Mouse (Mus musculus): Measurements from ENCODE around the gene Nt5c. TPM values are rescaled to one million over a fixed set of nuclear protein-coding genes. Genes with fewer than 3 reads are reported as not detected.
"Not testable (repeated sequence)": the region's sequence is repeated elsewhere in the genome, so short reads cannot be mapped to it uniquely, and the experiment has no call there.

Gene Nt5c
- polyA plus RNA-seq (2017; shearing (Covaris generic)), result 100 to 1,000 TPM; 287 to 293 TPM

DNA sequence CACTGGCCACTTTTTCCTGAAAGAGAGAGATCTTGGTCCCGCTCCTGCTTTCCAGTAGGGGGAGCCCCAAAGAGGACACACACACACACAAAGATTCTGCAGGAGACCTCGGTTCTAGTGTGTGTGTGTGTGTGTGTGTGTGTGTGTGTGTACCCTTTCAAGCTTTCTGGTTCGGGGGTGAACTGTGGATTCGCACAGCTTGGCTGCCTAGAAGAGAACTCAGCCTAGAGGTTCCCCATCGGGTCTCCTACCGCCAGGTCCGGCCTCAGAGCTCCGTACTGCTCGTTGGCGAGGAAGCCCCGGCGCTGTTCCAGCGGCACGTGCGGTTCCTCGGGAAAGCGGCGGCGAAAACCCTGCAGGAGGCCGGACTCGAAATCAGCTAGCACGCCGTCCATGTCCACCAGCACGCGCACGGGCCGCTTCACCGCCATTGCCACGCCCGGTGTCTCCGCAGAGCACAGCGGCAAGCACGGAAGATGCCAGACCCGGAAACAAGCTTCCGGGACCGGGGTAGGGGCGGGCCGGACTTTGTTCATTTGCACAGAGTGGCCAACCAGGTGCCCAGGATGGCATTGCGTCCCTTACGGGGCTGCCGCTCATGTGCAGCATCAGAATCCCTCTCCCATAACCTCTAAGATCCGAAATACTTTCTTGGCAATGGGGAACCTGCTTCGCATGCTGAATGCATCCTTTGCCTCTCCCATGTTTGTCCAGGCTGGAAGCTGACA is at the start of gene Nt5c:
Gene Nt5c, minus strand, starts transcription at position 507 of the 728 bp plus-strand sequence.
- ATAC-seq, result peak; percentile 99

DNA sequence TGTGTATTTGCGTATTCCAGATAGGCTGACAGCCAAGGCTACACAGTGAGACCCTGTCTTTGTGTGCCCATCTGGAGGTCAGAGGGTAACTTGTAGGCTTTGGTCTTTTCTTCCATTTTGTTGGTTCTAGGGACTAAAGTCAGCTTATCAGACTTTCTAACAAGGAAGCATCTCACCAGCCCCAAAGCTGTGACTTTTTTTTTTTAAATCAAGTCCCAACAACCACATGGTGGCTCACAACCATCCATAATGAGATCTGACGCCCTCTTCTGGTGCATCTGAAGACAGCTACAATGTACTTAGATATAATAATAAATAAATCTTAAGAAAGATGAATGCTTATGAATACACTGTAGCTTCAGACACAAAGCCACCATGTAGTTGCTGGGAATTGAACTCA is 46.4 kb upstream of the Nt5c start:
- no peak for ATAC-seq

DNA sequence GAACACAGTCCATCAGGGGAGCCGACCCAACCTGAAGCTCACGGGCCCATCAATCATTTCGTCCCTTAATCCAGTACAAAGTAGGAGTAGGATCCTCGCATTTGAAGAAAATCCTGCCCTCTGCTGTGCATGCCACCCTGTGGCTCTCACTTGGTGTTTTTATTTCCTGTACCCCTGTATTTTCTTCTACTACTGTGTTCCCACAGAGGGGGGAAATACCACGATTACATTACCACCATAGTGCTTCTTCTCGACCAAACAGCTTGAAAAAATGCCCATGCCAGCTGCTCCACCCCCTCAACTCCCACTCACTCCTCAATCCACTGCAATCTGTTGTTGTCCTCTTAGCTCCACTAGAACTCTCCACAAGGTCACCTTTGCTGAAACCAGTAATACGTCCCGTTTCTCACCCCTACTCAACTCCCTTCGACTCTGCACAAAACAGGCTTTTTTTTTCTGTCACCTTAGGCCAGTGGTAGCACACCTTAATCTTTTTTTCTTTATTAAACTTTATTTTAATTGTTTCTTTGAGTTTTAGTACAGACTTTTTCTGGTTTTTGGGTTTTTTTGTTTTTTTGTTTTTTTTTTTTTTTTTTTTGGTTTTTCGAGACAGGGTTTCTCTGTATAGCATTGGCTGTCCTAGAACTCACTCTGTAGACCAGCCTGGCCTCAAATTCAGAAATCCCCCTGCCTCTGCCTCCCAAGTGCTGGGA is 45.4 kb upstream of the Nt5c start:
- no peak for ATAC-seq

DNA sequence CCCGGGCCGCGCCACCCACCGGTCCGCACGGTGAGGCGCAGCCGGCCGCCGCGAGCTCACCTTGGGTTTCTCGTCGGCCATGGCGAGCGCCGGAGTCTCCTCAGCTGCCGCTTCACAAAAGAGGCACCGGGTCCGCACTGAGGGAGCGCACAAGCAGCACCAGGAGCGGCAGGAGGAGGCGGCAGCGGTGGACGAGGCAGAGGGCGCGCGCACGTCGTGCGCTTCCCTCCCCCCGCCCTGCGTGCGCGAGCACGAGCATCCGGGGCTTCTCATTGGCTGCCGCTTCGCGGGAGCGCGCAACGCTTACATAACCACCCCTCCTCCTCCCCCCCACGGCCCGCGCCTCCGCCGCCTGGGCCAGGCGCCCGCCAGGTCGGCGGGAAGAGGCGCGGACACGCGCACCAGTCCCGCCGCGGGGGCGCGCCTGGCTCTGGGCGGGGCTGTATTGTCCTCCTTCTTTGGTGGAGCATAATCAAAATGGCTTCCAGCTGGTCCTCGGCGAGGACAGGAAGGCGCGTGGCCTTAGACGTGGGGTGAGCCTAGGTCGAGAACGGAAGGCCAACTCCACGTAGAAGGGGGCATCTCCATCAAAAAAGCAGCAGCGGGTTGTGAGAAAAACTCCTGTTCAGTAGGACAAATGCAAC is 44.5 kb upstream of the Nt5c start, which contains the start of gene Sumo2:
Gene Sumo2, minus strand, starts transcription at position 239 of the 644 bp plus-strand sequence.
- ATAC-seq, result peak; percentile 67

DNA sequence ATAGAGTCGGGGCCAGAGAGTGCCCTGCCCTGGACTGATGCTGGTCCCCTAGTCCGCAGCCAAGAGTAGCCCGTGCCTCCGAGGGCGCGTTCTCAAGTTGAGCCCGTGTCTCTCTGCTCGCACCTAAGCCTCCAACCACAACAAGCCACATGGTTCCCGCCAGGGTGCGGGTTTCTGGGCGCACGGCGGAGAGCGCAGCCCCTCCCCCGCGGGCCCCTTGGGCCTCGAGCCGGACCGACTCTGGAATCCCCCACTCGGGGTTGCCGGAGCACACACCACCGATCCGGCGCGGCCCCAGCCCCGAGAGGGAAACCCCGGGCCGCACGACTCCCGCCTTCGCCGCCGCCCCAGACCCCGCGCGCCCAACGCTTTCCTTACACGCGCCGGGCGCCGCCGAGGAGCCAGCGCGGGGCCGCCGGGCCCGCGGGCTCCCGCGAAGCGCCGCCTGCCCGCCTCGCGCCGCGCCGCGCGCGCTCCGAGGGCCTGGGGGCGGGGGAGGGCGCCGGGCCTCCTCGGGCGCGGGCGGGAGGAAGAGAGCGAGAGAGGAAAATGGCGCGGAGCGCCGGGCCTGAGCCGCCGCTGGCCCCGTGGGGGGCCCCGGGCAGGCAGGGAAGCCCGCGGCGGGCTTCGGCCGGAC is 43.9 kb upstream of the Nt5c start:
- ATAC-seq, result peak; percentile 45

DNA sequence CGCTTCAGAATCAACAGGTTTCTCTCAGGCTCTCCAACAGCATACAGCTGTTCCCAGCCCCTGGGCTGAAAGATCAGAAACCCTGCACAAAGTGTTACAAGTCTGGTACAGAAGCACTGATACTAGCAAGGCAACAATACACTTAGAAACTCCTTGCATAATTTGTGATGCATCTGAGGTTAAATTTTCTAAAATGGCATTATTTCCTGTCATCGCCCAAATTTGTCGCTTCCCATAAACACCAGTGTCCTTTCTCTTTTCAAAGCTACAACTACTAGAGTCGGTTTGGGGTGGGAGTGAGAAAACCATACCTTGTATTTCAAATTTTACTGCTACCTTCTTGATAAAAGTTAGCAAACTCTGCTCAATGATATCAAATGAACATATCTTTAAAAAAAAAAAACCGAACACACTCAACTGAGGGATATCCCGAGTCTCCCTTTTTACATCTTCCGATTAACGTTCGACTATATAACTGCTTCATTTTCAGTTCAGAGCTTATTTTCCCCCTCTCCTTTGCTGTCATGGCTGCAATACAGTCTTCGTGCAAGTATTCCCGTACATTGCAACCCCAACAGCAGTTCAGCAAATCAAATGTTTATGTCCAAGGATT is 43.2 kb upstream of the Nt5c start:
- ATAC-seq, result peak; percentile 1

DNA sequence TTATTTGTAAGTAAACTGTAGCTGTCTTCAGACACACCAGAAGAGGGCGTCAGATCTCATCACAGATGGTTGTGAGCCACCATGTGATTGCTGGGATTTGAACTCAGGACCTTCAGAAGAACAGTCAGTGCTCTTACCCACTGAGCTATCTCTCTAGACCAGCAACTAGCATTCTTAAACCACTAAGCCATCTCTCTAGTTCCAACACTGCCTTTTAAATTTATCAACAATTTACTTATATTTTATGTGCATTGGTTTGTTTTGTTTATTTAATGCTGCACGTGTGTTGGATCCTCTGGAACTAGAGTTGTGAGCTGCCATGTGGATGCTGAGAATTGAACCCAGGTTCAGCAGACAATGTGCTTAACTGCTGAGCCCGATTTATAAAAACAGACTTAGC is 34.8 kb upstream of the Nt5c start:
- ATAC-seq, result not testable (repeated sequence)

DNA sequence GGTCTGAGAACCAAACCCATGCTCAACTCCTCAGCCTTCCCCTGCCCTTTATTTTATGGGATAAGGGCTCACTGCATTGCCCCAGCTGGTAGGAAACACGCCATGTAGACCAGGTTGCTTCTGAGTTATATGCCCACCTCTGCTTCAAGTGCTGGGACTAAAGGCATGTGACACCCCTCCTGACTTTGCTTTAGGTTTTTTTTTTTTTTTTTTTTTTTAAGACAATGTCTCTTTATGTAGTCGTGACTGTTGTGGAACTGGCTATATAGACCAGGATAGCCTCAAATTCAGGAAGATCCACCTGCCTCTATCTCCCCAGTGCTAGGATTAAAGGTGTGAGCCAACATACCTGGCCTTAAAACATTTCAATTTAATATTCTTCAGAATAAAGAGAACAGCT is 31.0 kb upstream of the Nt5c start:
- ATAC-seq, result no peak

DNA sequence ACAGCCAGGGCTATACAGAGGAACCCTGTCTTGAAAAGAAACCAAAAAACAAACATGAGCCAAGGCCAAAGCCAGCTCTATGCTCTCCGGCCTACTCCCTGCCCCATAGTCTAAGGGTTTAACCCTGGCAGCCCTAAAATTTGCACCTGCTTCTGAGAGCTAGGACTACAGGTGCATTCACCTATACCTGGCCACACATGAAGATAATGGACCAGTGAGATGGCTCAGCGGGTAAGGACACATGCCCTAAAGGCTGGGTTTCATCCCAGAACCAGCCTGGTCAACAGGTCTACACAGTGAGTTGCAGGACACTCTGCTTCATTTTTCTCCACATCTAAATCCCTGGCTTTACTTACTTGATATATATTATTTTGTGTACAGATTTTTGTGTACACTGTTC is 30.6 kb upstream of the Nt5c start:
- ATAC-seq, result no peak

DNA sequence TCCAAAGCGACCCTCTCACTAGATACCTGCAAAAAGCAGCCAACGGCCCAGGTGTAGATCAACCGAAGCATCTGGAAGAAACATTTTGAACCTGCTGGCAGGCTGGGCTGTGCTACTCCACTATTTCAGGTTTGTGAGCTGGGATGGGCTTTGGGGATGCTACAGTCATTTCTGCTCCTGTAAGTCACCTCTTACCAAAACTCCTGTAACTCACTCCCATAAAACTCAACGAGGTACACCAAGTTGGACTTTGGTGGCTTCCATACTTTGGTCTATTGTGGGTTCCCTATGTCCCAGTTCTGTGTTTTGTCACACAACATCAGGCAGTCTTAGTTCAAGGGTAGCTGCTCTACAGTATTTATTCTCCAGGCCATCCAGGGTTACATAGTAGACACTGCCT is 29.4 kb upstream of the Nt5c start:
- ATAC-seq, result no peak

DNA sequence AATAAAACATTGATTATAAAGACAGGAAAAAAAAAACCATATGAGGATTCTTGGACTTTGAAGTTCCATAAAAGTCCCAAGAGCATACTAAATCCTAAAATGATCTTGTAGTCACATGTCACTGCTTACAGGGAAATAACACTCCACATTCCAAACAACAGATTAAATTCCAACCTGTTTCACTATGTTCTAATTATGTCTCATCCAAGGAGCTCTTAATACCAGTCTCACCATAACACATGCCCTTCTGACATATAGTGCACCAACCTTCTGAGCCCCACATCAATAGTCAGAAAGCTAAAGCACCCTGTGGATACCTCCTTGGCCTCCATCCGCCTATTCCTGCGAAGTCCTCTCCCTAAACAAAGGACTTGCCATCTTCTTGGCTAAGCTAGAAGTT is 28.6 kb upstream of the Nt5c start:
- ATAC-seq, result no peak

DNA sequence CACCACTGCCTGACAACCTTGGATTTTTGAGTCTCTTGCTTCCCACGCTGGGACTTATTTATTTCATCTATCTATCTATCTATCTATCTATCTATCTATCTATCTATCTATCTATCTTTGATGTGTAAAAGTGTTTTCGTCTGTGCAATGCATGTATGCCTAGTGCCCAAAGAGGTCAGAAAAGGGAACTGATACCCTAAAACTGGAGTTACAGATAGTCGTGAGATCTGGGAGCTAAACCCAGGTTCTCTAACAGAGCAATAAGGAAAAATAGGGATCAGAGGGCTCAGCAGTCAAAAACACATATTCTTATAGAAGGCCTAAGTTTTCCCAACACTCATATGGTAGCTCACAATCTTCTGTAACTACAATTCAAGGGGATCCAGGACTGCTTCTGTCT is 27.9 kb upstream of the Nt5c start:
- ATAC-seq, result no peak

DNA sequence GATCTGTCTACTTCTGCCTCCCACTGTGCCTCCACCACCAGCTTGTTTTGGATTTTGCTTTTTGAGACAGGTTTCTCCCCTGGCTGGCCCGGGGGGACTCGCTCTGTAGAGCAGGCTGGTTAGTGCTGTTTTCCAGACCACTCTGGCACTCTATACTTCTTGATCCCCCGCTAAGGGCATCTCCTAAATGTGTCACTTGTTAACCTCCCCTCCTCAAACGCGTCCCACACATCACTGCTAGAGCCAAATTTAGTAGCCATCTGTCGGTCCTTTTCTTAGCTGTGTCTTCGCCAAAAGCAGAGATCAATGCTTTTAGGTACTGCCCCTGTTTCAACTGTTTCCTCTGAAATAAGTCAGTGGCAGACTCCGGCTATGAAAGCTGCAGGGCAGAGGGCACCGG is 27.0 kb upstream of the Nt5c start:
- no peak for ATAC-seq

DNA sequence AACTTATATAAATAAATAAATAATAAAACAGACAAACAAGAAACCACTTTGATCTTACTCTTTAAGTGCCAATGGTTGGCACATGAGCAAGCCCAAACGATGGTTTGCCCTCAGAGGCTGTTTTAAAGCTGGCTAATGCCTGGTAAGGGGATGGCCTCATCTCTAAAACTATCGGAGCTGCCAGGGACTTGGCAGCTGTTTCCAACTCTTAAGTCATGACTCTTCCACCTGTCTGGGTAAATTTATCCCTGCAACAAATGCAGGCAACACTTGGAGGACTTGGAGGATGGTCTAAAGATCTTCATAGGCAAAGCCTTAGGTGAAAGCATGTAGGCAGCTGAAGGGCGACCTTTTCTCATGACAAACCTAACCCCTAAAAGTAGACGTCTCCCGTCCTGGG is 25.3 kb upstream of the Nt5c start:
- no peak for ATAC-seq

DNA sequence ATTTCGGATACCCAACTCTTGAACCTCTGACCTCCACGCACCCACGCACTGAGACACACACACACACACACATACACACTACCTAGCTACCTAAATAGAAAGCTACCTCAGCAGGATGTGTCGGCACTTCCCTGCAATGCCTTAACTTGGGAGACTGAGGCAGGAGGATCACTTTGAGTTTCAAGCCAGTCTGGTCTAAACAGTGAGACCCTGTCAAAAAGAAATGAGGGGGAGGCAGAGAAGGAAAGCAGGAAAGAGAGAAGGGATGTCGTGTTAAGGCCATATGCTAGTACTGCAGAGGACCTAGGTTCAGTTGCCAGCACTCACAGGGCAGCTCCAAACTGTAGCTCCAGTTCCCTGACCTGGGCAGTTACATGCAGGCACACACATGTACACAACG is 23.4 kb upstream of the Nt5c start:
- ATAC-seq, result no peak

DNA sequence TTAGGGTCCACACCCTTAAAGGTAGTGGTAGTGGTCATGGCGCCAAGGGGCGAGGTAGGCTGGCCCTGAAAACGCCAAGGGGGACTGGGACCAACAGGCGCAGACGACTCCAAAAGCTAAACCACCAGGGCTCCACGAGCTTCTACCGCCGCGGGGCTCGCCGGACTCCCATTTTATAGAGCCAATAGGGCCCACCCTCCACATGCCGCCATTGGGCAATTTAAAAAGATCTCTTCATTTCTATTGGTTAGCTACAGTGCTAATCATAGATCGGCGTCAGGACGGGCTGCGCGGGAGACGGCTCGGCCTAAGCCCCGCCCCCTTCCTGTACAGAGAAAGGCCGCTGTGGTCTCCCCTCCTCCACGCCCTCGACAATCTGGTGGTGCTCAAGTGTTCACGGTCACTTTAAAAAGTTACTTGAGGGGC is 22.6 kb upstream of the Nt5c start, which contains the start of gene Jpt1:
Gene Jpt1, minus strand, starts transcription at position 150 of the 426 bp plus-strand sequence.
- ATAC-seq, result peak; percentile 95

DNA sequence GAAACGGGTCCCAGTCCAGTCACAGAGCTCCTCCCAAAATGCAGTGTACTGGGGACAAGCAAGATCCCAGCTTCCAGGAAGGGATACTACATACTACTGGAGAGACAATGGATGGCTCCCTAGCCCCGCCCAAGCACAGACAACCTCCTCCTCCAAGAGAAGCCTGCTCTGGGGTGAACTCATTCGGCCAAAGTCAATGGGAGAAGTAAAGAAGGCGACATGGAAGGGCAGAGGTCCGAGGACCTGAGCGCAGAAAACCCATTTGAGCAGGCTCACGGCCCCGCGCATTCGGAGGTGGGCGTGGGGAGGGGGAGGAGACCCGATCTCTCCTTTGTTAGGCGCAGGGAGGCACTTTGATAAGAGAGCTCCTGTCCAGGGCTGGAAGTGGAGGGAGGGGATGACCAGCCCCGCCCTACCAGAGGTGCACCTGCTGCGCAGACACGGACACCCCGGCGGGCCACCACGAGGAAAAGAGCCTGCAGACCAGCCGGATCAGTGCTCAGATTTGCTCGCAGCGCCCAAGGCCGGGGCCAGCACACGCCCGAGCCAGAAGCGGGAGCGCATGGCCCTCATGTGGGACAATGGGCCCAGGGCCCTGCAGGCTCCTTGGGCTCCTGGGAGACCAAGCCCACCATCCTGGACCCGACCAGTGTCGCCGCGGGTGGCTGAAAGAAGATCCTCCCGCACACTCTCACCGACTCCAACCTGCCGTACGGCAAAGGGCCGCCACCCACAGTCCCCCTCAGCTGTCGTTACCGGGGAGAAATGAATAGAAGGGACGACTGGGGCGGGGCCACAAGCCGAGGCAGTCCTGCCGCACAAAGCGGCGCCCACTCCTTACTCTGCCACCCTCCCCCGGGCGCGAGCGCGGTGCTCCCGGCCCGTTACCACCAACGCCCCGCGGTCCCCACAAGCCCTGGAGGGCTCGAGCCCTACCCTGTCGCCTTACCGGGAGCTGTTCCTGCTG is 21.9 kb upstream of the Nt5c start:
- peak; percentile 43 for ATAC-seq

DNA sequence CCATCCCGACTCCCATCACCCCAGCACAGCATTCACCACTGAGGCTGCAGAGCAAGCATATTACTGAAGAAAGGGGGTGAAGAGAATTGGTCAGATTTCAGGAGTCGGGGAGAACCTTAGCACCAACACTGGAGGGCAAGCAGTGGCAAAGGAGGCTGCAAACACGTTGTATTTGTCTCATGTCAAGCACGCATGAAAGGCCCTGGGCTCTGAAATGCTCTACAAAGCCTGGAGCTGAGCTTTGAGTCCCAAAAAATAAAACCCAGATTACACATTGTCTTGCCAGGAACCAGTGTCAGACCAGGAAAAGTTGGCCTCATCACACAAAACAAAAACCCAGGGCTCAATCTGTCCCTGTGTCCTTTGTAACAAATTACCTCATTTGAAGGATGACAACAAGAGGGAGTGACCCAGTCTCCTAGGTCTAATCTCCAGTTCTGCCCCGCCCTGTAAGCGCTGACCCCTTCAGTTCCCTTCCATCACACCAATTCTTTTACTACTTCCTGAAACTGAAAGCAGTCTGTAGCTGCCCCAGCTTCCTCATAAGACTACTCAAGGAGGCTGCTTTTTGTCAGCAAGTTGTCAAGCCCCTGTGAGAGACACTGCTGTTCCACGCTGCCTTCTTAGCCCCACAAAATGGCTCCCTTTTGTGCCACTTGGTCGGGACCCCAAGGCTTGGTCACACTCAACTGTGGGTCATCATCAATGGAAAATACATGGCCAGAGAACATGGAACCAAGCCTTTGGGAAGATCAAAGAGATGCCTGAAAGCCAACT is 20.9 kb upstream of the Nt5c start:
- peak; percentile 17 for ATAC-seq

DNA sequence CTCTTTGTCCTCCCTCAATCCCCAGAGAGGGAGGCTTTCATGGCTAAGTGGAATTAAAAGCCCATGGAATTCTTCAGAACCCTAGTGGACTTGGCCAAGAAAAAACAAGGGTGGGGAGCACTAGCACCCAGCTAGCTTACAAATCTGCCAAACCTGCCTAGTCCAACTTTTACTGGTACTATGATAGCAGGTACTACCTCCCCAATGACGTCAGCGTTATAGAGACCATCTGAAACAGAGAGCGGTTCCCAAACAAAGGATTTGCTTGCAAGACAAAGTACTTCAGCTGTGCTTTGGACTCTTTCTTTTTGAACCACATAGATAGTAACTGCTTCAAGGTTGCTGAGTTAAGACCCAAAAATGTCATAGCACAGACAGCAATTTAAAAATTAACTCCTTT is 20.3 kb upstream of the Nt5c start:
- ATAC-seq, result no peak

DNA sequence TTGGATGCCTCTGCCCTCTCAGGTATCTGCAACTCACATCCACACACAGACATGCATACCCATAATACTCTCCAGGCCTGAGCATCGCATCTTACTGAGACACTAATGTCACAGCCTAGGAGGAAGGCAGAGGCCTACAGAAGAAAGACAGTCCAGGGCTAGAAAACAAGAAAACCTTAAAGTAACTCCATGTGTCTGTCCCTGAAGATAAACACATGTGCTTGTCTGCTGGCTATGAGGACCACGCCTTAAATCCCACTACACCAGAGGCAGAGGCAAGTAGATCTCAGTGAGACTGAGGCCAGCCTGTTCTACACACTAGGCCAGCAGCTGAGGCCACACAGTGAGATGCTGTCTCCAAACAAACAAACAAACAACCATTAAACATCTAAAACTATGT is 19.5 kb upstream of the Nt5c start:
- no peak for ATAC-seq

DNA sequence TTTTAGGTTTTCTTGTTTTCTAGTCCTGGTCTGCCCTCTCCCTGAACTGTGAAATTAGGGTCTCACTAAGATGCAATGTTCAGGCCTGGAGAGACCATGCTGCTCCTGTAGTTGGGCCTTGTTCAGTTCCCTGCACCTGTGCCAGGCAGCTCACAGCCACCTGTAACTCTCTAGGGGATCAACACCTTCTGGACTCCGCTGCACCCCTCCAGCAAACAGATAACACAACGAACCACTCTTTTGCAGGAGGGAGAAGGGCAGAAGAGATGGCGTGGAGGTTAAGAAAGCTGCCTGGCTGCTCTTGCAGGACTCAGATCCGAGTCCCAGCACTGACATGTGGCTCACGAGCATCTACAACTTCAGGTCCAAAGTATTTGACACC is 18.8 kb upstream of the Nt5c start:
- no peak for ATAC-seq
